Mouse (Mus musculus) ES-Bruce4 (cell line): ENCODE data around the gene Med18. TPM values are rescaled to one million over a fixed set of nuclear protein-coding genes. Genes with fewer than 3 reads are reported as not detected.

Experiments
- H3K27ac ChIP-seq: 2 replicates; pipeline ENCODE4 v1.5.1; 2012; ENCODE audit warnings: low read length, inconsistent platforms; ENCODE audit not compliant: insufficient read depth
- H3K27me3 ChIP-seq: 2 replicates; pipeline ENCODE4 v1.6.1; 2012; ENCODE audit warnings: mild to moderate bottlenecking, low read length, inconsistent platforms; ENCODE audit not compliant: control insufficient read depth, poor library complexity, insufficient read depth, severe bottlenecking
- H3K36me3 ChIP-seq: 2 replicates; pipeline ENCODE4 v1.6.1; 2012; ENCODE audit warnings: inconsistent platforms, mild to moderate bottlenecking, low read length, moderate library complexity; ENCODE audit not compliant: control insufficient read depth, poor library complexity, insufficient read depth, severe bottlenecking
- H3K4me1 ChIP-seq: one replicate; pipeline ENCODE4 v1.8.1; 2011; ENCODE audit warnings: low read length; ENCODE audit not compliant: control insufficient read depth, insufficient read depth
- H3K4me3 ChIP-seq: 2 replicates; pipeline ENCODE4 v1.5.1; 2011; ENCODE audit warnings: low read depth, mild to moderate bottlenecking, low read length
- H3K9ac ChIP-seq: 2 replicates; pipeline ENCODE4 v1.6.1; 2012; ENCODE audit warnings: low read depth, mild to moderate bottlenecking, inconsistent platforms; ENCODE audit not compliant: poor library complexity, severe bottlenecking
- H3K9me3 ChIP-seq: replicated peaks from 2 replicates; pipeline ENCODE4 v1.6.1; 2012; ENCODE audit warnings: mild to moderate bottlenecking, low read length, inconsistent platforms; ENCODE audit not compliant: control insufficient read depth, poor library complexity, insufficient read depth, severe bottlenecking
- CTCF ChIP-seq: IDR thresholded peaks from one replicate; pipeline ENCODE4 v1.8.1; 2011; ENCODE audit warnings: low read depth, low read length
- POLR2A ChIP-seq: IDR thresholded peaks from one replicate; pipeline ENCODE4 v1.8.1; 2011; ENCODE audit warnings: low read length; ENCODE audit not compliant: insufficient read depth
- polyA plus RNA-seq: library from polyadenylated mRNA; stranded (reverse); fragments of >200 nt; gene quantifications from 2 replicates; pipeline ENCODE4 v1.2.4, GENCODE M21; 2011; ENCODE audit warnings: low read depth; ENCODE audit not compliant: missing spikeins, insufficient read depth, insufficient read length

Gene Med18
- polyA plus RNA-seq, 1 experiment = 22.5 TPM

DNA sequence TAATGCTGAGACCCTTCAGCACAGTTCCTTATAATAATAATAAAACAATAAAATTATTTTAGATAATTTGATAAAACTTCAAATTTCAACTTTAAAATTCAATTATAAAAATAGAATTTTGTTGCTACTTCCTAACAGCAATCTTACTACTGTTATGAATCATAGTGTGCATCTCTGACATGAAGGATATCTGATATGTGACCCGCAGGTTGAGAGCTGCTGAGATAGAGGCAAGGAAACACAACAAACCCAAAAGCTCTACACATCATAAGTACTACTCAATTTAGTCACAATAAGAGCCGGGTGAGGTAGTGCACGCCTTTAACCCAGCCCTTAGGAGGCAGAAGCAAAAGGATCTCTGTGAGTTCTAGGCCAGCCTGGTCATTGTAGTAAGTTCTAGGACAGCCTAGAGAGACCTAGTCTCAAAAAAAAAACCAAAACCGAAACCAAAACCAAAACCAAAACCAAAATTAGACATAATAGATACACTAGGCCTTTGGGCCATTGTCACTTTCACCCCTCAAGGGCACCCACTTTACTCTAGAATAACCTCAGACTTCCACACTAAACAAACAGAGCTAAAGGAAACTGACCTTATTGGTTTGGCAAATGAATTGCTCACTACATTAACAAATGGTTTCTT, 54.0 kb downstream of the Med18 start:
- Histone ChIP-seq H3K4me3 (no peak overlapping the region), H3K4me1 (peaks cover 4% of the 10 kb centered on the region), H3K27ac (no peak overlapping the region), H3K9me3 (no peaks in the 10 kb centered on the region), H3K9ac (no peak overlapping the region), H3K27me3 (no peaks in the 10 kb centered on the region), H3K36me3 (peaks cover 4% of the 10 kb centered on the region; the same call in 1 of the 2 replicates)
- TF ChIP-seq CTCF = no peak
- no peak for TF ChIP-seq POLR2A

Other genes starting within 250 kb of the Med18 start
- 23.8 and 25.9 TPM in 2 replicates for gene Gmeb1, start 202.3 kb downstream of the Med18 start, polyA plus RNA-seq
- gene Taf12, start 189.5 kb downstream of the Med18 start, polyA plus RNA-seq = 34.3 and 35.2 TPM in 2 replicates
- gene Rab42, start 160.5 kb downstream of the Med18 start, polyA plus RNA-seq = 0.90 TPM in 1 of 2 replicates, not detected in the other
- gene Trnau1ap, start 134.4 kb downstream of the Med18 start, polyA plus RNA-seq = 35.2 and 36.1 TPM in 2 replicates
- 78.8 and 83.1 TPM in 2 replicates for gene Rcc1, start 110.3 kb downstream of the Med18 start, polyA plus RNA-seq
- gene Phactr4, start 41.4 kb downstream of the Med18 start, polyA plus RNA-seq = 31.5 and 35.1 TPM in 2 replicates
- gene Sesn2, start 46.6 kb upstream of the Med18 start, polyA plus RNA-seq = 41.6 TPM in 2 replicates
- 461 and 512 TPM in 2 replicates for gene Atpif1, start 69.7 kb upstream of the Med18 start, polyA plus RNA-seq
- 340 and 348 TPM in 2 replicates for gene Dnajc8, start 71.6 kb upstream of the Med18 start, polyA plus RNA-seq
- gene Ptafr, start 100.1 kb upstream of the Med18 start, polyA plus RNA-seq = 0.22 and 0.30 TPM in 2 replicates
- gene Eya3, start 175.1 kb upstream of the Med18 start, polyA plus RNA-seq = 77.8 and 78.7 TPM in 2 replicates